Mouse (Mus musculus): ENCODE measurements around the gene Timm8a1.

Timm8a1 gene

GRCm38 (mm10) chrX:134525260-134525659 lies 16.4 kb downstream of the Timm8a1 start:
- no peak for DNase-seq (ENCODE audit: low spot score)

DNA sequence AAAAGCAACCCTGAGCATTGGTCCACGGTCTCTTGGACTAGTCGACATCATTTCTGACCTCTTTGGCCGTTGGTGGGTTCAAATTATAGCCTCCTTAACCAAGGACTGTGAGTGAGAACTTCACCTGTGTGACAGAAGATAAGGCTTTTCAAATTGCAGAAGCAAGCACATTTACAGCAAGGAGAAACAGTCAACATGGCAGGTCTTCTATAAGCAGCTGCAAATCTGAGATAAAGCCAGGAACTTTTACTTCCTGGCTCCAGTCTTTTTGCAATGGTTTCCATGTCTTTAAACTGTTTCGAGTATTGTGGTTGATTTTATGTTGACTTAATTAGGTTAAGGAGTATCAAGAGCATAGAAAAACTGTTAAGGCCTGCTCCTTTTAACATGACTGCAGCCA lies 17.9 kb downstream of the Timm8a1 start:
- no peak for DNase-seq (ENCODE audit: low spot score)

- no peak for DNase-seq (ENCODE audit: low spot score)
These were observed 32.2 kb downstream of the Timm8a1 start for GRCm38 (mm10) chrX:134509473-134509872.

- DNase-seq (ENCODE audit: low spot score): no peak
These were observed 33.7 kb downstream of the Timm8a1 start for GRCm38 (mm10) chrX:134507977-134508376.

DNA sequence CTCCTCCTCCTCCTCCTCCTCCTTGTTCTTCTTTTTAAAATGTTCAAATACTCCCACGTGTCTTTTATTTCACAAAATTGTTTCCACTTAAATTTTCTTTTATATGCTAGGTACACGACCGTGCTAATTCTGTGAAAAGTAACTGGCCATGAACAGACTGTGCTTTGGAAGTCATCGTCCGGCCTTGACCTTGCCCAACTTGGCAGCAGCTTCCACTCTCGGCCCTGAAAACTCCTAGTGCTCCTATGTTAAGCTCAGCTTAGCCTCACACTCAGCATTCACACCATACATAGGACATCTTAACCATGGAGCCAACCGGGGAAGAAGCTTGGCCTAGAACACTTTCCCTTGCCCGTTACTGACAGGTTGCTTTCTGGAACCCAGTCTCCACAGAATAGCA lies 41.0 kb downstream of the Timm8a1 start:
- DNase-seq (ENCODE audit: low spot score): peak; percentile 64
